Mouse (Mus musculus) stomach, postnatal 0 days (tissue): Measurements from ENCODE around the gene Cox6a1.

ENCODE experiments used
- CTCF ChIP-seq: IDR thresholded peaks from 2 replicates; pipeline ENCODE4 v1.5.1; 2016; ENCODE audit warnings: antibody characterized with exemption, low read depth, mild to moderate bottlenecking, moderate library complexity
- EP300 ChIP-seq: optimal IDR thresholded peaks from 2 replicates; pipeline ENCODE3; 2016; ENCODE audit warnings: antibody characterized with exemption

- no peak for TF ChIP-seq CTCF
- TF ChIP-seq EP300, result no peak
Measured at GRCm38 (mm10) chr5:115312816-115313667, 35.7 kb downstream of the Cox6a1 start.
